ENCODE assay signal across 13 mouse cellular contexts in genomic region chr10:111190110-111190795, GRCm38 (mm10). TPM values are rescaled to one million over a fixed set of nuclear protein-coding genes. Genes with fewer than 3 reads are reported as not detected.
DNase-seq lines count a peak whose midpoint lies in the region; ATAC-seq and TF ChIP-seq lines count a peak whose summit lies in the region.
"Had no signal": no experiment of that assay in that cellular context is flagged by ENCODE, and none has a peak within 500 bp of the region (broad histone marks: within the 10 kb centered on the region; RNA-seq: fewer than 3 reads in every experiment).

No protein-coding gene starts in this region.

- no peak for TF ChIP-seq POLR2A in brain, embryonic 14.5 days (IDR thresholded peaks at IDR 0.05; ENCODE audit: borderline replicate concordance, extremely low read depth, insufficient read depth, insufficient read length, poor library complexity, severe bottlenecking)

- no peaks in the 10 kb centered on the region for H3K27me3 ChIP-seq in hindbrain, embryonic 13.5 days
- H3K27me3 ChIP-seq in hindbrain, embryonic 11.5 days (ENCODE audit: control insufficient read depth, insufficient read depth, low read length) = no peaks in the 10 kb centered on the region
- H3K27me3 ChIP-seq: heart, embryonic 13.5 days had no signal

- no peak for ATAC-seq in hindbrain, embryonic 13.5 days (ENCODE audit: low FRiP score)
- ATAC-seq in hindbrain, embryonic 11.5 days (ENCODE audit: low FRiP score) = no peak
- no peak for ATAC-seq in inflammation-experienced regulatory T-cells, adult 6 months
- ATAC-seq: liver, postnatal 0 days had no signal

- WGBS in hindbrain, embryonic 13.5 days = 67% methylated on average over 6 of the region's 6 CpGs
- 87% methylated on average over 6 of the region's 6 CpGs for WGBS in hindbrain, embryonic 11.5 days

- no peak for DNase-seq in hindbrain, embryonic 11.5 days (ENCODE audit: low spot score)
- DNase-seq in brain, embryonic 14.5 days (ENCODE audit: low read depth) = peak; percentile 88
- peak; percentile 85 for DNase-seq in cerebellum, adult 9-10 months
- DNase-seq in layer of hippocampus, adult 9-11 months = peak; percentile 71
- DNase-seq in ovary, postnatal 14 days (ENCODE audit: low spot score) = no peak
- no peak for DNase-seq in embryo, embryonic 10.5 days (ENCODE audit: low spot score)
- DNase-seq: adrenal gland, postnatal 25 days; kidney, adult 11 months; liver, postnatal 0 days had no signal

- peaks cover 30% of the 10 kb centered on the region for H3K4me1 ChIP-seq in hindbrain, embryonic 13.5 days (replicated peaks)
- no peaks in the 10 kb centered on the region for H3K4me1 ChIP-seq in hindbrain, embryonic 11.5 days (replicated peaks; ENCODE audit: control insufficient read depth, insufficient read depth, low read length)

- no peak overlapping the region for H3K4me3 ChIP-seq in hindbrain, embryonic 13.5 days
- H3K4me3 ChIP-seq in hindbrain, embryonic 11.5 days (ENCODE audit: low read depth, low read length) = no peak overlapping the region
- H3K4me3 ChIP-seq: heart, embryonic 13.5 days; limb, embryonic 10.5 days had no signal

- no peak overlapping the region for H3K9ac ChIP-seq in hindbrain, embryonic 13.5 days
- no peak overlapping the region for H3K9ac ChIP-seq in hindbrain, embryonic 11.5 days (ENCODE audit: low read depth, low read length)
- H3K9ac ChIP-seq: heart, embryonic 13.5 days; liver, postnatal 0 days had no signal

- TF ChIP-seq CTCF in brain, embryonic 14.5 days (IDR thresholded peaks at IDR 0.05; ENCODE audit: borderline replicate concordance, extremely low read depth, insufficient read depth, insufficient read length) = no peak

- H3K27ac ChIP-seq in hindbrain, embryonic 13.5 days = peak overlapping the region; percentile 10
- no peak overlapping the region for H3K27ac ChIP-seq in hindbrain, embryonic 11.5 days (ENCODE audit: low read depth, low read length)
- H3K27ac ChIP-seq: heart, embryonic 13.5 days; limb, embryonic 10.5 days had no signal

- no peaks in the 10 kb centered on the region for H3K36me3 ChIP-seq in hindbrain, embryonic 13.5 days
- no peaks in the 10 kb centered on the region for H3K36me3 ChIP-seq in hindbrain, embryonic 11.5 days (ENCODE audit: control insufficient read depth, insufficient read depth, low read length)
- H3K36me3 ChIP-seq: heart, embryonic 13.5 days; limb, embryonic 10.5 days had no signal

- no peaks in the 10 kb centered on the region for H3K9me3 ChIP-seq in hindbrain, embryonic 13.5 days
- H3K9me3 ChIP-seq in hindbrain, embryonic 11.5 days (ENCODE audit: control insufficient read depth, low read length) = no peaks in the 10 kb centered on the region
- H3K9me3 ChIP-seq: heart, embryonic 13.5 days; limb, embryonic 10.5 days had no signal

- no peak overlapping the region for H3K4me2 ChIP-seq in hindbrain, embryonic 13.5 days
- H3K4me2 ChIP-seq in hindbrain, embryonic 11.5 days (replicated peaks; ENCODE audit: low read depth, low read length) = no peak overlapping the region
- H3K4me2 ChIP-seq: heart, embryonic 13.5 days had no signal

RNA-seq across cellular contexts. Expression of gene Osbpl8, which starts 25.7 kb away (rescaled TPM):
- 17.6 and 17.7 TPM in 2 replicates for polyA plus RNA-seq in hindbrain, embryonic 13.5 days (2015; fragmentation: Nextera tagmentation; extraction: Ambion mirVana)
- 15.4 and 15.7 TPM in 2 replicates for polyA plus RNA-seq in hindbrain, embryonic 11.5 days (2014; fragmentation: Nextera tagmentation; extraction: Ambion mirVana)
- polyA plus RNA-seq in brain, embryonic 14.5 days (2012; rRNA removed) = 21.0 and 24.2 TPM in 2 replicates
- 10 to 100 TPM; 13.7 to 16.3 (median 15.3) TPM for polyA plus RNA-seq in inflammation-experienced regulatory T-cells, adult 6 months (2017; shearing (Covaris generic))

Comparison
In these comparisons a context has a peak if more than half of its experiments do, and no peak if none do; other contexts are left out.
1. DNase-seq: peak in brain, embryonic 14.5 days (single experiment), cerebellum, adult 9-10 months (single experiment) and layer of hippocampus, adult 9-11 months (single experiment); none in hindbrain, embryonic 11.5 days (single experiment), ovary, postnatal 14 days (single experiment) and embryo, embryonic 10.5 days (single experiment).